Mouse (Mus musculus) brain, embryonic 14.5 days (tissue): ENCODE data around the gene Gstt3. TPM values are rescaled to one million over a fixed set of nuclear protein-coding genes. Genes with fewer than 3 reads are reported as not detected.

Experiments
- DNase-seq: peaks from one replicate; pipeline ENCODE4 v3.0.0-alpha.2; 2011; ENCODE audit warnings: low read depth
- CTCF ChIP-seq: fragments of 200-500 bp; IDR thresholded peaks from 2 replicates; pipeline ENCODE4 v1.5.1; 2012; ENCODE audit warnings: inconsistent platforms, mild to moderate bottlenecking, moderate library complexity, borderline replicate concordance; ENCODE audit not compliant: insufficient read depth, insufficient read length; ENCODE audit errors: extremely low read depth
- POLR2A ChIP-seq: fragments of 200-500 bp; IDR thresholded peaks from 2 replicates; pipeline ENCODE4 v1.6.1; 2012; ENCODE audit warnings: mild to moderate bottlenecking, inconsistent platforms, borderline replicate concordance; ENCODE audit not compliant: poor library complexity, insufficient read depth, insufficient read length, severe bottlenecking; ENCODE audit errors: extremely low read depth
- polyA plus RNA-seq: library from polyadenylated mRNA; depleted of rRNA; stranded (reverse); fragments of >200 nt; gene quantifications from 2 replicates; pipeline ENCODE4 v1.2.3, GENCODE M21; 2012; rRNA removed

Gstt3 gene
- polyA plus RNA-seq, 1 experiment = 1.1 TPM

GRCm38 (mm10) chr10:75743369-75743768 is 37.8 kb downstream of the Gstt3 start:
- peak; percentile 61 for DNase-seq
- TF ChIP-seq CTCF (no peak), POLR2A (no peak)

GRCm38 (mm10) chr10:75740866-75741265 is 40.3 kb downstream of the Gstt3 start:
- no peak for DNase-seq
- TF ChIP-seq CTCF (no peak), POLR2A (no peak)

GRCm38 (mm10) chr10:75725449-75725848 is 55.8 kb downstream of the Gstt3 start:
- TF ChIP-seq CTCF = no peak
- no peak for DNase-seq

Other genes starting within 250 kb of the Gstt3 start
- 22.7 and 38.8 TPM in 2 replicates for gene Lrrc75b, start 221.1 kb downstream of the Gstt3 start, polyA plus RNA-seq
- 2.3 and 2.6 TPM in 2 replicates for gene Ggt1, start 219.8 kb downstream of the Gstt3 start, polyA plus RNA-seq
- gene Ggt5, start 192.1 kb downstream of the Gstt3 start, polyA plus RNA-seq = 5.2 and 6.7 TPM in 2 replicates
- 2.9 and 4.8 TPM in 2 replicates for gene Susd2, start 137.4 kb downstream of the Gstt3 start, polyA plus RNA-seq
- 43.8 and 56.6 TPM in 2 replicates for gene Cabin1, start 17.1 kb downstream of the Gstt3 start, polyA plus RNA-seq
- gene Ddt, start 8.0 kb downstream of the Gstt3 start, polyA plus RNA-seq = 55.9 and 69.3 TPM in 2 replicates
- gene Gm20441, start 460 bp downstream of the Gstt3 start, polyA plus RNA-seq = not detected in 2 replicates
- 11.5 and 13.4 TPM in 2 replicates for gene Gstt1, start 17.2 kb upstream of the Gstt3 start, polyA plus RNA-seq
- gene Gstt4, start 41.1 kb upstream of the Gstt3 start, polyA plus RNA-seq = not detected in 2 replicates
- 7.7 and 9.2 TPM in 2 replicates for gene Gstt2, start 56.0 kb upstream of the Gstt3 start, polyA plus RNA-seq
- 1,693 and 2,722 TPM in 2 replicates for gene Mif, start 78.8 kb upstream of the Gstt3 start, polyA plus RNA-seq
- gene Derl3, start 112.0 kb upstream of the Gstt3 start, polyA plus RNA-seq = 1.7 and 5.7 TPM in 2 replicates
- 129 and 165 TPM in 2 replicates for gene Smarcb1, start 140.2 kb upstream of the Gstt3 start, polyA plus RNA-seq
- gene Chchd10, start 151.7 kb upstream of the Gstt3 start, polyA plus RNA-seq = 28.6 and 40.4 TPM in 2 replicates
- gene Mmp11, start 155.1 kb upstream of the Gstt3 start, polyA plus RNA-seq = 28.8 and 38.5 TPM in 2 replicates
- 0.71 and 1.4 TPM in 2 replicates for gene Gm867, start 159.3 kb upstream of the Gstt3 start, polyA plus RNA-seq
- 0.16 TPM in 1 of 2 replicates, not detected in the other for gene Vpreb3, start 161.6 kb upstream of the Gstt3 start, polyA plus RNA-seq
- gene Gm5134, start 173.1 kb upstream of the Gstt3 start, polyA plus RNA-seq = 0.05 TPM in 2 replicates